Mouse (Mus musculus): Measurements from ENCODE around the gene Sh3glb2. TPM values are rescaled to one million over a fixed set of nuclear protein-coding genes. Genes with fewer than 3 reads are reported as not detected.

Sh3glb2 gene
- polyA plus RNA-seq, 1 experiment from 2014 or later = 147 TPM

DNA sequence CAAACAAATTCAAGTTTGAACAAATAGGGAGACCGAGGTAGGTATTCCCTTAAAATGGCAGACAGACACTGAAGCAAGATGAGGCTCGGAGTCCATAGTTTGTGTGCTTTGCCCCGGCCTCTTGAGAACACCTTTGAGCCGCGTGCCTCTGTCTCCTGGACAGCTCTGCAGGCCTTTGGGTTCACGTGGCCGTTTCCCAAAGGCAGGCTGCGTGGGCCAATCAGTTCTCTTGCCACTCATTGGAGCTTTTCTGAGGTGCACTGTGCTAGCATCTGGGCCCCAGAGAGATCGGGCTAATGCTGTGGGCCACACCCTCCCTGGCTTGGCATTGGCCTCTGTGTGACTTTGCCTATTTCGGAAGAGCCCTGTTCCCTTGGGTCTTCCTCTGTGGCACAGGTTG is 16.8 kb upstream of the Sh3glb2 start:
- Histone ChIP-seq H3K4me1 (replicated peaks) (no peaks in the 10 kb centered on the region), H3K4me2 (no peak overlapping the region), H3K27ac (replicated peaks) (no peak overlapping the region), H3K4me3 (no peak overlapping the region), H3K9ac (no peak overlapping the region), H3K36me3 (peaks cover 93% of the 10 kb centered on the region), H3K27me3 (no peaks in the 10 kb centered on the region), H3K9me3 (no peaks in the 10 kb centered on the region)
- ATAC-seq (ENCODE audit: low read depth) = no peak
- WGBS = 97% methylated on average over 10 of the region's 10 CpGs

GRCm38 (mm10) chr2:30372726-30373125 is 13.6 kb upstream of the Sh3glb2 start:
- Histone ChIP-seq H3K9ac (no peak overlapping the region), H3K4me1 (replicated peaks) (no peaks in the 10 kb centered on the region), H3K27me3 (no peaks in the 10 kb centered on the region), H3K9me3 (no peaks in the 10 kb centered on the region), H3K4me2 (no peak overlapping the region), H3K4me3 (no peak overlapping the region), H3K27ac (replicated peaks) (no peak overlapping the region), H3K36me3 (peaks cover 97% of the 10 kb centered on the region)
- WGBS = 98% methylated on average over 5 of the region's 5 CpGs
- ATAC-seq (ENCODE audit: low read depth) = no peak

- Histone ChIP-seq H3K9me3 (no peaks in the 10 kb centered on the region), H3K9ac (no peak overlapping the region), H3K4me2 (no peak overlapping the region), H3K27me3 (no peaks in the 10 kb centered on the region), H3K36me3 (peaks cover 93% of the 10 kb centered on the region), H3K4me1 (replicated peaks) (peaks cover under 1% of the 10 kb centered on the region; the same call in 1 of the 2 replicates), H3K4me3 (no peak overlapping the region), H3K27ac (replicated peaks) (no peak overlapping the region)
- 97% methylated on average over 8 of the region's 8 CpGs for whole genome bisulfite sequencing
- ATAC-seq (ENCODE audit: low read depth) = no peak
Measured at GRCm38 (mm10) chr2:30371544-30371943, 12.4 kb upstream of the Sh3glb2 start.

DNA sequence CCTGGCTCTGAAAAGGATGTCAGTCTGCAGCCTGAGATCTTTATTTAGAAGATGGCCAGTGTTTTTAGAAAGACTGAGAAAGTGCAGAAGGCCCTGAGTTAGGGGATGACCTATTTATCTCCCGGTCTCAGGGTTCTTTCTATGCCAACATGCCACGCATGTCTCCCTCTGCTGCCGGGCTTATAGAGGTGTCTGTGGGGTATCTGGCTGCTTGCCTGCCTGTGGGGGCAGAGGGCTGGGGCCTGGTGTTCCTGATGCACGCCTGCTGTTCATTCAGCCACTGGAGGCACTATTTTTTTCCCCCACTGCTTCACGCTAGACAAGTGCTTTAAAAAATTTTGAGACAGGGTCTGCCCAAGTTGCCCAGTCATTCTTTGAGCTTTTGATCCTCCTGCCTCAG is 7.1 kb upstream of the Sh3glb2 start:
- no peak overlapping the region for H3K9ac ChIP-seq
- ATAC-seq (ENCODE audit: low read depth) = no peak
- 75% methylated on average over 5 of the region's 5 CpGs for WGBS

DNA sequence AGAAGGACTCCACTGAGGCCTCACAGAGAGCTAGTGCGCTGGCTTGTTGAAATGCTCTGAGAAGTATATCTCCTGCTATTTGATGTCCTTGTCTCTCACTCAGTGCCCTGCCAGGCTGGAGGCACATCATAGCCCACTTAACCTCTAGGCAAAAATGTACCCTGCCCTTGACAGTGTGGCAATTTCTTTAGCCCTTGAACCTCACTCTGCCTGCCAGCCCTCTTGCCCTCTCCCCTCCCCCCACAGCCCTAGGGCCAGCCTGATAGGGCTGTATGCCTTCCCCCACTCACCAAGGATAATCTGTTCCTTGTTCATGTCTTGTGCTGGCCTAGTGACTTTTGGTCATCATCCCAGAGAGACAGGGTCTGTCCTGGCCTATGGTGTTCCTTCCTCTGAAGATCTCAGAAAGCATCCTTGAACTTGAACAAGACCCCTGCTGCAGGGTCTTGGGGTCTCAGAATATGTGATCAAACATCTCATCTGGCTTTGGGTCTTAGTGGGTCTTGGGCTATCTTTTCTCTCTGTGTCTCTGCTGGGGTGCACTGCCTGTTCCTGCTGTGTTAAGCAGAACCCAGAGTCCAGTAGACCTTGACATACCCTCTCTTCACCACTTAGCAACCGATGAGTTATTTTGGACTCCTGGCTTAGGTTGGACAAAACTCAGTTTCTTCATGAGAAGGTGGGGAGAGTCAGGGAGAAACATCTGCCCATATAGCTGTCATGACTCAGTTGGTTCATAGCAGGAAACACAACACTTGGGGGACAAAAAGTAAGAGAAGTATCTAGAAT is 6.3 kb upstream of the Sh3glb2 start:
- Histone ChIP-seq H3K36me3 (peaks cover 36% of the 10 kb centered on the region), H3K4me2 (peak overlapping the region; percentile 98), H3K4me1 (replicated peaks) (peaks cover 26% of the 10 kb centered on the region), H3K4me3 (peak overlapping the region; percentile 69), H3K9me3 (no peaks in the 10 kb centered on the region), H3K27ac (replicated peaks) (no peak overlapping the region), H3K27me3 (no peaks in the 10 kb centered on the region), H3K9ac (peak overlapping the region; percentile 89)
- WGBS = 89% methylated on average over 2 of the region's 2 CpGs
- no peak for ATAC-seq (ENCODE audit: low read depth)

More for the DNA sequence above, 7.1 kb upstream of the Sh3glb2 start:
- H3K27me3 ChIP-seq = no peaks in the 10 kb centered on the region
- no peak overlapping the region for H3K27ac ChIP-seq (replicated peaks)
- peaks cover 26% of the 10 kb centered on the region for H3K4me1 ChIP-seq (replicated peaks)
- H3K36me3 ChIP-seq = peaks cover 43% of the 10 kb centered on the region
- no peaks in the 10 kb centered on the region for H3K9me3 ChIP-seq
- H3K4me2 ChIP-seq = no peak overlapping the region
- H3K4me3 ChIP-seq = no peak overlapping the region

DNA sequence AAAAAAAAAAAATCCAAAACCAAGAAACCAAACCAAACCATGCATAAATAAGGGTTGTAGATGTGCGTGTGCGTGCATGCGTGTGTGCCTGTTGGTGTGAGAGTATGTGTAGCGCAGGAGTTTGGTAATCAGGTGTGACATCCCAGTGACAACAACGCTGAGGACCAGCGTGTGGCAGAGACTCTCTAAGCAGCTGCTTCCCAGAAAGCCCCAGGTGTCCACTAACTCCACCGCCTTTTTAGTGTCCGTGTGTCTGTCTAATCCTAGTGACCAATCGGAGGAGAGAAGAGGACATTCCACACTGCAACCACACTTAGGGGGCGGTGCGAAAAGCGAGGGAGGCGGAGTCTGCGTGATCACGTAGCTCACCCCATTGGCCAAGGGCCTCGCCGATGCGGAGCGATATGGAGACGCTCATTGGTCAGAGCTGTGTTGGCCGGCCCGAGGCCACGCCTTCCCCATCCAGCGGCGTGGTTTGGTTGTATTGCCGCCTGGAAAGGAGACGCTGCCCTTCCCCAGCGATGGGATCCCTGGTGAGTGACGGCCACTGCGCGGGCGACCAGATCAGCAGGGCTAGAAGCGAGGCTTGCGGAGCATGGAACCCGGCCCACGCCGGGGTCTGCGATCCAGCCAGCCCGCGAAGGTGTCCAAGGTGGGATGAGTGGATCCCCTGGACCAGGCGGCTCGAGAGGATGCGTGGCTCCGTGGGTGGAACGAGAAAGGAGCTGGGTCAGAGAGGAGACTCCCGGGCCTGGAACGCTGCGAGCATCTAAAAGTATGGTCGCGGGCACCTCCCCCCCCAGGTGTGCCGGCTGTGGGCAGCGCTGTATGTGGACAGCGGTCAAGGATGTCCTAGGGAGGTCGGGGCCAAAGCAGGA is 4.9 kb upstream of the Sh3glb2 start, which contains the start of gene Miga2:
Gene Miga2, plus strand, starts transcription at position 461 of the 878 bp plus-strand sequence.
- H3K9ac ChIP-seq = peak within 1 kb of the TSS; percentile 89
- H3K36me3 ChIP-seq = peaks cover 21% of the 10 kb centered on the region
- H3K27ac ChIP-seq (replicated peaks) = peak within 1 kb of the TSS; percentile 84
- peak within 1 kb of the TSS; percentile 69 for H3K4me3 ChIP-seq
- H3K4me2 ChIP-seq = peak within 1 kb of the TSS; percentile 98
- under 1% methylated on average over 54 of the region's 54 CpGs for WGBS
- peaks cover 32% of the 10 kb centered on the region for H3K4me1 ChIP-seq (replicated peaks)
- H3K9me3 ChIP-seq = no peaks in the 10 kb centered on the region
- peak; percentile 98 for ATAC-seq (ENCODE audit: low read depth)
- no peaks in the 10 kb centered on the region for H3K27me3 ChIP-seq

- Histone ChIP-seq H3K9ac (no peak overlapping the region), H3K27ac (replicated peaks) (no peak overlapping the region), H3K36me3 (peaks cover 10% of the 10 kb centered on the region), H3K4me3 (no peak overlapping the region), H3K4me2 (peak overlapping the region; percentile 60; the same call in 1 of the 2 replicates), H3K4me1 (replicated peaks) (peaks cover 41% of the 10 kb centered on the region), H3K9me3 (no peaks in the 10 kb centered on the region), H3K27me3 (no peaks in the 10 kb centered on the region)
- ATAC-seq (ENCODE audit: low read depth) = no peak
- 74% methylated on average over 5 of the region's 5 CpGs for WGBS
Measured at GRCm38 (mm10) chr2:30362865-30363264, 3.7 kb upstream of the Sh3glb2 start.

GRCm38 (mm10) chr2:30360626-30361025 is 1.5 kb upstream of the Sh3glb2 start:
- Histone ChIP-seq H3K27me3 (no peaks in the 10 kb centered on the region), H3K36me3 (no peaks in the 10 kb centered on the region), H3K4me2 (no peak overlapping the region), H3K4me3 (no peak overlapping the region), H3K9ac (no peak overlapping the region), H3K27ac (replicated peaks) (no peak overlapping the region), H3K9me3 (no peaks in the 10 kb centered on the region), H3K4me1 (replicated peaks) (peaks cover 53% of the 10 kb centered on the region)
- WGBS = 62% methylated on average over 10 of the region's 10 CpGs
- ATAC-seq (ENCODE audit: low read depth) = no peak

- peak overlapping the region; percentile 96 for H3K4me2 ChIP-seq
- peak overlapping the region; percentile 76; the same call in 1 of the 2 replicates for H3K27ac ChIP-seq (replicated peaks)
- ATAC-seq (ENCODE audit: low read depth) = no peak
- peak overlapping the region; percentile 82 for H3K4me3 ChIP-seq
- H3K27me3 ChIP-seq = no peaks in the 10 kb centered on the region
- H3K9me3 ChIP-seq = no peaks in the 10 kb centered on the region
- 64% methylated on average over 8 of the region's 8 CpGs for whole genome bisulfite sequencing
- H3K9ac ChIP-seq = peak overlapping the region; percentile 93
- H3K36me3 ChIP-seq = peaks cover 26% of the 10 kb centered on the region
- H3K4me1 ChIP-seq (replicated peaks) = peaks cover 47% of the 10 kb centered on the region
Measured at GRCm38 (mm10) chr2:30357552-30358510, 1.3 kb downstream of the Sh3glb2 start.

GRCm38 (mm10) chr2:30356906-30357305 is 2.2 kb downstream of the Sh3glb2 start:
- H3K4me2 ChIP-seq = peak overlapping the region; percentile 15; the same call in 1 of the 2 replicates
- no peak for ATAC-seq (ENCODE audit: low read depth)
- H3K4me1 ChIP-seq (replicated peaks) = peaks cover 47% of the 10 kb centered on the region
- no peaks in the 10 kb centered on the region for H3K27me3 ChIP-seq
- WGBS = 75% methylated on average over 9 of the region's 9 CpGs
- 0 out of 2 replicates have a peak overlapping the region, but pooled peaks have one; percentile 93 for H3K9ac ChIP-seq
- H3K4me3 ChIP-seq = no peak overlapping the region
- peaks cover 30% of the 10 kb centered on the region for H3K36me3 ChIP-seq
- no peak overlapping the region for H3K27ac ChIP-seq (replicated peaks)
- no peaks in the 10 kb centered on the region for H3K9me3 ChIP-seq

- Histone ChIP-seq H3K36me3 (peaks cover 31% of the 10 kb centered on the region), H3K9ac (peak overlapping the region; percentile 93; the same call in 1 of the 2 replicates), H3K4me1 (replicated peaks) (peaks cover 47% of the 10 kb centered on the region), H3K4me3 (no peak overlapping the region), H3K27ac (replicated peaks) (peak overlapping the region; percentile 30; the same call in 1 of the 2 replicates), H3K9me3 (no peaks in the 10 kb centered on the region), H3K4me2 (no peak overlapping the region), H3K27me3 (no peaks in the 10 kb centered on the region)
- no peak for ATAC-seq (ENCODE audit: low read depth)
- WGBS = 67% methylated on average over 4 of the region's 4 CpGs
Measured at GRCm38 (mm10) chr2:30356266-30356665, 2.9 kb downstream of the Sh3glb2 start.
